Mouse (Mus musculus) intestine, embryonic 14.5 days (tissue): ENCODE measurements around the gene Nrf1. TPM values are rescaled to one million over a fixed set of nuclear protein-coding genes. Genes with fewer than 3 reads are reported as not detected.

Source experiments
- ATAC-seq: fragments of 200-750 bp; cut with Nextera tagmentation; replicated peaks from 2 replicates; pipeline ENCODE4 v1.8.0; 2017; ENCODE audit warnings: low read depth, moderate number of reproducible peaks, moderate TSS enrichment, moderate library complexity; ENCODE audit not compliant: low FRiP score, low TSS enrichment
- DNase-seq: peaks from one replicate; pipeline ENCODE4 v3.0.0-alpha.2; 2018; ENCODE audit warnings: low spot score
- H3K27ac ChIP-seq: fragments of 300-500 bp; sonication (generic); 2 replicates; pipeline ENCODE4 v1.5.1; 2014; ENCODE audit warnings: low read depth, mild to moderate bottlenecking, control low read depth
- H3K27me3 ChIP-seq: fragments of 300-500 bp; sonication (generic); replicated peaks from 2 replicates; pipeline ENCODE4 v1.6.1; 2014; ENCODE audit warnings: low read length, control low read depth; ENCODE audit not compliant: control insufficient read depth, insufficient read depth
- H3K36me3 ChIP-seq: fragments of 300-500 bp; sonication (generic); 2 replicates; pipeline ENCODE4 v1.6.1; 2014; ENCODE audit warnings: low read length, control low read depth; ENCODE audit not compliant: control insufficient read depth, insufficient read depth
- H3K4me1 ChIP-seq: fragments of 300-500 bp; sonication (generic); replicated peaks from 2 replicates; pipeline ENCODE4 v1.6.1; 2014; ENCODE audit warnings: low read length, control low read depth, mixed read lengths; ENCODE audit not compliant: control insufficient read depth, insufficient read depth
- H3K4me2 ChIP-seq: fragments of 300-500 bp; sonication (generic); 2 replicates; pipeline ENCODE4 v1.6.1; 2014; ENCODE audit warnings: low read length
- H3K4me3 ChIP-seq: fragments of 300-500 bp; sonication (generic); 2 replicates; pipeline ENCODE4 v1.5.1; 2014; ENCODE audit warnings: low read depth, low read length, control low read depth, mixed read lengths
- H3K9ac ChIP-seq: fragments of 300-500 bp; sonication (generic); 2 replicates; pipeline ENCODE4 v1.6.1; 2014; ENCODE audit warnings: mild to moderate bottlenecking, low read length
- H3K9me3 ChIP-seq: fragments of 300-500 bp; sonication (generic); 2 replicates; pipeline ENCODE4 v1.6.1; 2016; ENCODE audit warnings: low read length, control low read depth; ENCODE audit not compliant: control insufficient read depth
- WGBS: fragments of 180-500 bp; shearing (Covaris S2); extraction: QIAGEN DNeasy Blood & Tissue Kit; methylation state at CpG from one replicate; pipeline ENCODE4 v1.1.7; 2014; 5-methylcytosine and 5-hydroxymethylcytosine counted together
- polyA plus RNA-seq: library from polyadenylated mRNA; unstranded; fragments of >200 nt; fragmentation: Nextera tagmentation; extraction: Ambion mirVana; gene quantifications from 2 replicates; pipeline ENCODE4 v1.2.1, GENCODE M21; 2014

Gene Nrf1
- polyA plus RNA-seq: 54.0 and 62.3 TPM in 2 replicates

GRCm38 (mm10) chr6:30047271-30048162, at the start of gene Nrf1:
Nrf1 (plus strand) TSS chr6:30047988.
- H3K9ac ChIP-seq: peak within 1 kb of the TSS; percentile 99
- no peaks in the 10 kb centered on the region for H3K27me3 ChIP-seq
- H3K36me3 ChIP-seq: peaks cover 6% of the 10 kb centered on the region; the same call in 1 of the 2 replicates
- no peaks in the 10 kb centered on the region for H3K9me3 ChIP-seq
- under 1% methylated on average over 60 of the region's 78 CpGs for WGBS
- DNase-seq (peak; percentile 94), ATAC-seq (peak; percentile 94)
- H3K4me1 ChIP-seq: peaks cover 18% of the 10 kb centered on the region
- H3K27ac ChIP-seq: peak within 1 kb of the TSS; percentile 100
- H3K4me3 ChIP-seq: peak within 1 kb of the TSS; percentile 83
- H3K4me2 ChIP-seq: peak within 1 kb of the TSS; percentile 74

GRCm38 (mm10) chr6:29998140-29998539, 49.6 kb upstream of the Nrf1 start:
- 67% methylated on average over 9 of the region's 9 CpGs for whole genome bisulfite sequencing
- Histone ChIP-seq H3K4me1 (no peaks in the 10 kb centered on the region), H3K27ac (no peak overlapping the region), H3K4me3 (no peak overlapping the region), H3K9ac (no peak overlapping the region), H3K36me3 (no peaks in the 10 kb centered on the region), H3K4me2 (no peak overlapping the region), H3K9me3 (no peaks in the 10 kb centered on the region), H3K27me3 (no peaks in the 10 kb centered on the region)
- DNase-seq (no peak), ATAC-seq (no peak)

GRCm38 (mm10) chr6:29998771-29999170, 49.0 kb upstream of the Nrf1 start:
- Histone ChIP-seq H3K36me3 (no peaks in the 10 kb centered on the region), H3K4me2 (no peak overlapping the region), H3K27ac (no peak overlapping the region), H3K4me1 (no peaks in the 10 kb centered on the region), H3K4me3 (no peak overlapping the region), H3K9ac (no peak overlapping the region), H3K27me3 (no peaks in the 10 kb centered on the region), H3K9me3 (no peaks in the 10 kb centered on the region)
- ATAC-seq (no peak), DNase-seq (no peak)
- 69% methylated on average over 4 of the region's 4 CpGs for WGBS

- Histone ChIP-seq H3K9me3 (no peaks in the 10 kb centered on the region), H3K4me1 (no peaks in the 10 kb centered on the region)
- DNase-seq: no peak
Measured at GRCm38 (mm10) chr6:30002628-30003027, 45.2 kb upstream of the Nrf1 start.

GRCm38 (mm10) chr6:30005851-30006250, 41.9 kb upstream of the Nrf1 start:
- Histone ChIP-seq H3K9ac (no peak overlapping the region), H3K9me3 (no peaks in the 10 kb centered on the region), H3K27me3 (no peaks in the 10 kb centered on the region), H3K4me3 (no peak overlapping the region), H3K36me3 (no peaks in the 10 kb centered on the region), H3K4me2 (no peak overlapping the region), H3K4me1 (no peaks in the 10 kb centered on the region), H3K27ac (no peak overlapping the region)
- 80% methylated on average over 1 of the region's 1 CpGs for WGBS
- ATAC-seq: no peak
- no peak for DNase-seq

More at GRCm38 (mm10) chr6:30002628-30003027, 45.2 kb upstream of the Nrf1 start:
- Histone ChIP-seq H3K4me2 (no peak overlapping the region), H3K27me3 (no peaks in the 10 kb centered on the region), H3K36me3 (no peaks in the 10 kb centered on the region), H3K27ac (no peak overlapping the region), H3K4me3 (no peak overlapping the region), H3K9ac (no peak overlapping the region)
- 73% methylated on average over 9 of the region's 9 CpGs for WGBS
- ATAC-seq: no peak

- Histone ChIP-seq H3K9me3 (no peaks in the 10 kb centered on the region), H3K4me3 (no peak overlapping the region), H3K36me3 (no peaks in the 10 kb centered on the region), H3K4me1 (no peaks in the 10 kb centered on the region), H3K27me3 (no peaks in the 10 kb centered on the region), H3K9ac (no peak overlapping the region), H3K27ac (no peak overlapping the region), H3K4me2 (no peak overlapping the region)
- ATAC-seq: no peak
- no peak for DNase-seq
- 77% methylated on average over 7 of the region's 7 CpGs for WGBS
Measured at GRCm38 (mm10) chr6:30009204-30009603, 38.6 kb upstream of the Nrf1 start.

- Histone ChIP-seq H3K4me3 (no peak overlapping the region), H3K27me3 (no peaks in the 10 kb centered on the region), H3K9ac (no peak overlapping the region), H3K9me3 (no peaks in the 10 kb centered on the region), H3K27ac (no peak overlapping the region), H3K4me2 (no peak overlapping the region), H3K36me3 (no peaks in the 10 kb centered on the region), H3K4me1 (no peaks in the 10 kb centered on the region)
- 29% methylated on average over 2 of the region's 2 CpGs for WGBS
- DNase-seq: no peak
- no peak for ATAC-seq
Measured at GRCm38 (mm10) chr6:30013520-30013919, 34.3 kb upstream of the Nrf1 start.

- Histone ChIP-seq H3K4me1 (no peaks in the 10 kb centered on the region), H3K4me2 (no peak overlapping the region), H3K27me3 (no peaks in the 10 kb centered on the region), H3K4me3 (no peak overlapping the region), H3K9me3 (no peaks in the 10 kb centered on the region), H3K9ac (no peak overlapping the region), H3K36me3 (no peaks in the 10 kb centered on the region), H3K27ac (no peak overlapping the region)
- 68% methylated on average over 5 of the region's 5 CpGs for WGBS
- no peak for ATAC-seq
- DNase-seq: no peak
Measured at GRCm38 (mm10) chr6:30014187-30014864, 33.5 kb upstream of the Nrf1 start.
